Mouse (Mus musculus) small intestine, adult 2 months (tissue): ENCODE measurements around the gene Blvra. TPM values are rescaled to one million over a fixed set of nuclear protein-coding genes. Genes with fewer than 3 reads are reported as not detected.

Experiments used
- H3K27ac ChIP-seq: fragments of 200-500 bp; 2 replicates; pipeline ENCODE4 v1.5.1; 2012; ENCODE audit warnings: low read depth, low read length, control low read depth, inconsistent platforms; ENCODE audit not compliant: insufficient read depth
- H3K27me3 ChIP-seq: fragments of 200-500 bp; 2 replicates; pipeline ENCODE4 v1.6.1; 2012; ENCODE audit warnings: mild to moderate bottlenecking, moderate library complexity, low read length, inconsistent platforms; ENCODE audit not compliant: control insufficient read depth, insufficient read depth
- H3K36me3 ChIP-seq: fragments of 200-500 bp; 2 replicates; pipeline ENCODE4 v1.6.1; 2012; ENCODE audit warnings: mild to moderate bottlenecking, low read length, control low read depth, inconsistent platforms; ENCODE audit not compliant: control insufficient read depth, insufficient read depth
- H3K4me1 ChIP-seq: fragments of 200-500 bp; 2 replicates; pipeline ENCODE4 v1.6.1; 2012; ENCODE audit warnings: low read length, inconsistent platforms, mixed read lengths; ENCODE audit not compliant: control insufficient read depth, insufficient read depth, insufficient read length
- H3K4me3 ChIP-seq: fragments of 200-500 bp; 2 replicates; pipeline ENCODE4 v1.5.1; 2012; ENCODE audit warnings: low read depth, mild to moderate bottlenecking, control low read depth, inconsistent platforms, low read length, moderate library complexity
- CTCF ChIP-seq: fragments of 200-500 bp; IDR thresholded peaks from 2 replicates; pipeline ENCODE4 v1.5.1; 2012; ENCODE audit warnings: low read depth, mild to moderate bottlenecking, control low read depth, inconsistent platforms, low read length, moderate library complexity, mixed read lengths; ENCODE audit not compliant: insufficient replicate concordance, insufficient read length; ENCODE audit errors: extremely low read depth
- POLR2A ChIP-seq: fragments of 200-500 bp; IDR thresholded peaks from 2 replicates; pipeline ENCODE4 v1.6.1; 2012; ENCODE audit warnings: low read depth, mild to moderate bottlenecking, control low read depth, inconsistent platforms, low read length, moderate library complexity
- whole genome bisulfite sequencing: fragments of 180-500 bp; shearing (Covaris S2); methylation state at CpG from one replicate; pipeline ENCODE4 v1.1.7; 2018; 5-methylcytosine and 5-hydroxymethylcytosine counted together
- polyA plus RNA-seq: library from polyadenylated mRNA; depleted of rRNA; stranded (reverse); fragments of >200 nt; gene quantifications from 2 replicates; pipeline ENCODE4 v1.2.3, GENCODE M21; 2012; rRNA removed

The Blvra gene
- 2.1 and 3.7 TPM in 2 replicates for polyA plus RNA-seq

DNA sequence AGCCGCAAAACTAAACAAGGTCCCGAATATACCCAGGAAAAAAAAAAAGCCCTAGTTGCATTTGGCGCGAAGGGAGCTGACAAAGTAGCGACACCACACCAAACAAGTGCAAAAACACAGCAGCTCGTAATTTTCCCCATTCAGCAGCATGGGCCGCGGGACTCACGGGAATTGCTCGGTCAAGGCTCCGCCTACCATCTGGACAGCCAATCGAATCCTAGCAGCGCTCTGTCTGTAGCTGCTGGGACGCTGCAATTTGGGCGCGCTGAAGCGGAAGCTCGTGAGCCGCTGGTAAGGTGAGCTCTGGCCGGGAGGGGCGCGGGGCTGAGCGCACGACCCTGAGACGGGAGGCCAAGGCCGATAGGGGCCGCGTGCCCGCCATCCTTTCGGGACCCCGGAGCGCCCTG is at the start of gene Blvra:
Gene Blvra (plus strand): TSS at position 231 of the 407 bp plus-strand sequence.
- no peaks in the 10 kb centered on the region for H3K27me3 ChIP-seq
- under 1% methylated on average over 32 of the region's 32 CpGs for WGBS
- TF ChIP-seq POLR2A (peak; percentile 72; the same call in 1 of the 2 replicates), CTCF (no peak)

DNA sequence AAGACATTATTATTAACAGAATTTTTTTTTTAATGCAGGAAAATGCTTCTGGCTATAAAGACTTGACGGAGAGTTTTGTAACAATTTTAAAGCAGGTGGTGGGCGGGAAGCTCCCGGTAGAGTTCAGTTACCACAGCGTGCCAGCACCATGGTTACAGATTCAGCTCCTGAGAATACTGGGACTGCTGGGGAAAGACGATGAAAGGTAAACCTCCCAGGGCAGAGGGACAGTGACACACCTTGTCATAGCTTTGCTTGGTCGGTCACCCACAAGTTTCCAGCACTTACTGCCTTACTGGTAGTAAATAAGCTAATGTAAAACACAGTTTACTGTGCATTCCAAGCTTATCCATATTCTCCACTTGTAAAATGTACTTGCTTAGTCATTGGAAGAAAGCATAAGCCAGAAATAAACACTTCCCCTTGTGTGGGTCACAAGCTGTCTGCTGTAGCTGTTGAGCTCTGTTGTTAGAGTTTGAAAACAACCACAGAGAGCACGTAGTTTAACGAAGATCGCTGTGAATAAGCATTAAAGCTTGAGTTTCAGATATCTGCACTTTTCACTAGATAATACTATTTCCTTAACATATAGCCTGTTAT is 35.4 kb upstream of the Blvra start:
- Histone ChIP-seq H3K36me3 (peaks cover 35% of the 10 kb centered on the region), H3K4me3 (no peak overlapping the region), H3K27me3 (no peaks in the 10 kb centered on the region), H3K27ac (no peak overlapping the region), H3K4me1 (no peaks in the 10 kb centered on the region)
- 97% methylated on average over 9 of the region's 9 CpGs for WGBS
- TF ChIP-seq POLR2A (no peak), CTCF (no peak)

More for the DNA sequence above, at the start of gene Blvra:
- Histone ChIP-seq H3K36me3 (peaks cover 6% of the 10 kb centered on the region), H3K27ac (no peak within 1 kb of the TSS), H3K4me3 (peak within 1 kb of the TSS; percentile 94), H3K4me1 (no peaks in the 10 kb centered on the region; the same call in 1 of the 2 replicates)

DNA sequence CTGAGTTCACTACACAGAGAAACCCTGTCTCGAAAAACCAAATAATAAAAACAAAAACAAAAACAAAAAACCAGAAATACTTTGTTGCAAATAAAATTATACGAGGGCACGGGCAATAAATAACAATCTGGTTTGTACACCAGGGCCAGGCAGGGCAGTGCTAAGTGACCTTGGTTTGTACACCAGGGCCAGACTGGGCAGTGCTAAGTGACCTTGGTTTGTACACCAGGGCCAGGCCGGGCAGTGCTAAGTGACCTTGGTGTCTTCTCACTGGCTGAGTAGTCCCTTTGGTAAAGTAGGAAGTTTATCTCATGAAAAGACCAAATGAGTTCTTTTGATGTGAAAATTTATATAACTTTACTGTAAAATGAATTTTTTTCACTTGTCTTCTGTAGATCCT is 33.2 kb upstream of the Blvra start:
- H3K36me3 ChIP-seq, result peaks cover 30% of the 10 kb centered on the region
- WGBS, result 89% methylated on average over 4 of the region's 4 CpGs
- no peaks in the 10 kb centered on the region for H3K4me1 ChIP-seq
- H3K4me3 ChIP-seq, result no peak overlapping the region
- no peak overlapping the region for H3K27ac ChIP-seq
- H3K27me3 ChIP-seq, result no peaks in the 10 kb centered on the region
- TF ChIP-seq POLR2A (no peak), CTCF (no peak)

DNA sequence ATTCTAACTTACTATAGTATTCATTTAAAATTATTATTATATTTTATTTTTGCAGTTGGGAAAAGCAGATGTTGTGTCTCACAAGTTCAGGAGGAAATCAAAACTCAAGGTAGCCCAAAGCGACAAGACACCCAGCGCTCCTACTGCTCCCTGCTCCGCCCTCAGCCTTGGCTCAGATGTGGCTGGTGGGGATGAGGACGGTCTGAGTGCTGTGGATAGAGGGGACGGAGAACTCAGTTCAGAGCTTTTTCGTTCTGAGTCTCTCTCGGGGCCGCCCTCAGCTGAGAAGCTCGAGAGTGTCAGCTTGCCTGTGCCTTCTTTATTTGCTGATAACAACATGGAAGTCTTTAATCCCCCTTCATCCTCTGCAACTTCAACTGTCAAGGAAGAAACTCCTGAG is 9.0 kb upstream of the Blvra start:
- no peaks in the 10 kb centered on the region for H3K27me3 ChIP-seq
- peaks cover 36% of the 10 kb centered on the region for H3K36me3 ChIP-seq
- no peaks in the 10 kb centered on the region for H3K4me1 ChIP-seq
- 95% methylated on average over 9 of the region's 9 CpGs for WGBS
- no peak overlapping the region for H3K27ac ChIP-seq
- H3K4me3 ChIP-seq, result no peak overlapping the region
- no peak for TF ChIP-seq POLR2A
- TF ChIP-seq CTCF, result no peak

DNA sequence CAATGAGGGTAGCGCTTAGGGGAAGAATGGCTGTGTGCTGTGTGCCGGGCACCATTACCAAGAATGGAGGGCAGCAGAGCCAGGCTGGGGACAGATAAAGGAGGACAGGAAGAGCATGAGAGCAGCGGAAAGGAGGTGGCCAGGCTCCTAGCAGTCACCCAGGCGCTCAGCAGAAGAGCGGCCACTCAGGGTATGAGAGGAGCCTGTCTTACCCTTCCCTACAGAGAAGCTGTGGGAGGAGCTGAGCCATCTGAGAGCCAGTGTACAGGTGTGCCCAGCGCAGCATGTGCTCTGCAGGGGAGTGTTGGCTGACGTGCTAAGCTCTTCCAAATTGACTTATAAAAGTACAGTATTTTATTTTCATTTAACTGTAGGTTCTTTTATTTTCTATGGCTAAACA is 1.7 kb upstream of the Blvra start:
- Histone ChIP-seq H3K36me3 (peaks cover 7% of the 10 kb centered on the region), H3K4me1 (no peaks in the 10 kb centered on the region; the same call in 1 of the 2 replicates), H3K27ac (no peak overlapping the region), H3K27me3 (no peaks in the 10 kb centered on the region), H3K4me3 (no peak overlapping the region)
- TF ChIP-seq CTCF (no peak), POLR2A (no peak)
- WGBS, result 87% methylated on average over 7 of the region's 7 CpGs

DNA sequence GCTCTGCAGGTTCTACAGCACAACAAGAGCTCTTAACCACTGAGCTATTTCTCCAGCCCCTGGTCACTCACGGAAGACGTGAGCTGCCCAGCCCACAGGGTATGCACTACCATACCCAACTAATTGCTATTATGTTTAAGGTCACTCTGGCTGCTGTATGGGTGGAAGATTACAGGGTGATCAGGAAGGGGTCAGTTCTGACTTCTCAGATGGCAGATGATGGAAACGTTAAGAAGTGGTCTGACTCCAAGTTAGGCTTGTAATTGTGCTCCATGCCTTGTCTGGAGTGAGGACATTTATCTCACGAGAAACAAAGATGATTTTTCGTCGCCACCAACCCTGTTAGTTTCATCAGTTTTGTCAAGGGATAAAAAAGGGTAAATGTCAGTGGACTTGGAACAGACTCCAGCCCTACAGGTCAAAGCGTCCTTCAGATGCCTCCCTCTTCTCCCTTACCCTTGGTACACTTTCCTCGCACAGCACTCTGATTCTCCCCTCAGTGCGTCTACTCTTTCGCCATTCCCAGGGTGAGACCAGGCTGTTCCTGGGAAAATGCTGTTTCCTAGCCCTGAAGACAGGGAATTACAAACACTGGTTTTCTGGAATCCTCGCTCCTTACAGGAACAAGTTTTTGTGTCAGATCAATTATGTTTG is 557 bp upstream of the Blvra start:
- WGBS, result 13% methylated on average over 11 of the region's 11 CpGs
- Histone ChIP-seq H3K4me3 (peak overlapping the region; percentile 94), H3K27me3 (no peaks in the 10 kb centered on the region), H3K4me1 (no peaks in the 10 kb centered on the region; the same call in 1 of the 2 replicates), H3K27ac (no peak overlapping the region), H3K36me3 (peaks cover 6% of the 10 kb centered on the region)
- TF ChIP-seq CTCF (no peak), POLR2A (no peak)

DNA sequence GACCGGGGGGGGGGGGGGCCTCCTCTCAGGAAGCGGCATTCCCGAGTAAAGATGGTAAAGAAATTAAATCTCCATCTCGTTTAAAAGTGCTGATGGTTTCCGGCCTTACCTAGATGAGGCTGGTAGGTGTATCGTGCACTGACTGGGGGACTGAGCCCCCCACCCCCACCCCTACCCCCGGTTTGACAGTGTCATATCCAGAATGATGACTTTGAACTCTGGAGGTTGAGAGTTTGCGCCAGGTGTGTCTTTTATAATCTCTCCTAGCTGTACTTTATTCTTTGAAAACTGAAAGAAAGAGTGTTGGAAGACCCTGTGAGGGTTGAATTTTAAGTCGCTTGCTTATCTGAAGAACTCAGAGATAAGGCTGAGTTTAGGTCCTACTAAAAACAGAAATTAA is 414 bp downstream of the Blvra start:
- Histone ChIP-seq H3K27me3 (no peaks in the 10 kb centered on the region), H3K36me3 (peaks cover 6% of the 10 kb centered on the region), H3K4me1 (no peaks in the 10 kb centered on the region; the same call in 1 of the 2 replicates), H3K27ac (no peak overlapping the region), H3K4me3 (peak overlapping the region; percentile 94)
- 3% methylated on average over 9 of the region's 9 CpGs for WGBS
- no peak for TF ChIP-seq POLR2A
- peak; percentile 10; the same call in 1 of the 2 replicates for TF ChIP-seq CTCF
